Mouse (Mus musculus): Measurements from ENCODE around the gene Fam184b.

- no peak for TF ChIP-seq EP300 (IDR thresholded peaks at IDR 0.05; ENCODE audit: insufficient read depth, low read depth, low read length)
- TF ChIP-seq POLR2A (IDR thresholded peaks at IDR 0.05; ENCODE audit: insufficient read depth, low read depth, low read length): no peak
- no peak for TF ChIP-seq CTCF (IDR thresholded peaks at IDR 0.05)
Measured at GRCm38 (mm10) chr5:45494093-45494755, 145.2 kb downstream of the Fam184b start.
